Mouse (Mus musculus) A20 (cell line): Measurements from ENCODE around the gene Pde7b.

Experiments
- DNase-seq: peaks from one replicate; pipeline ENCODE4 v3.0.0-alpha.2; 2011; ENCODE audit warnings: low read depth, low spot score

Gene Pde7b

DNA sequence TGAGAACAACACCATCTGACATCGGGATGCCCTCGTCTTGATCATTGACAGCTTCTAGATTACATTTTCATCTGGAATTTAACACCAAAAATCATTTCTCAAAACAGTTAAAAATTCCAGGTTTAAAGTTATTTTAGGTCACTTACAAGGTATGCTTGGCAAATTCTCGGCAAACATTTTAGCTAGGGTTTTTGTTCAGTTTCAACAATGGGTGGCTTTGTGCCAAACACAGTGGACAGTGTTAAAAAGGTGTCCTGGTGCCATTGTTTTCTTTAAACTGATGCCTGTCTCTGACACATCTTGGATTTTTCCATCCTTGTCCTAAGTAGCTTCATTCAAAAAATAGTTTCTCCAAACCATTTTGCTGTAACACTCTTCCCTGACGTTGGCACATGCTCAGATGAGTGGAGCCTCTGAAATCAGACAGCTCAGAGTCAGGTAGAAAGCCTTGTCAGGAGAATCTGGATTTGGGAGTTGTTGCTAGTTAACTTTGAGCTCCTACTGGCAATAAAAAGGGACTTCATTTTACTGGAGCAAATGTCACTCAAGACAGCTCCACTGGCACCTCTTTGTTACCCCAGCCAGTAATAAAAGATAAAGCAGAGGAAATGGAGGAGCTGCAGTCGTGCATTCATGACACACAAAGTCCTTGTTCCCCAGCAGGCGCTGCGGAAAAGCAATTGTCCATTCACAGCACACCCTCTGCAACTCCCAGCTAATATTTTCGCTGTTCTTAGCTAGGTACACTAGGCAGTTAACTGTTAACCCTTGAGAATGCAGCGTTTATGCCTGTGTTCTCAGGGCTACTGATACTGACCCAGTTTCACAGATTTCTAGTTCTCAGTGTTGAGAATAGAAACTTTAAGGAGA lies 2.0 kb downstream of the Pde7b start:
- no peak for DNase-seq

- no peak for DNase-seq
Measured at GRCm38 (mm10) chr10:20719201-20719600, 5.7 kb downstream of the Pde7b start.

- DNase-seq = no peak
Measured at GRCm38 (mm10) chr10:20700633-20701032, 24.2 kb downstream of the Pde7b start.

- no peak for DNase-seq
Measured at GRCm38 (mm10) chr10:20699874-20700273, 25.0 kb downstream of the Pde7b start.

GRCm38 (mm10) chr10:20695637-20696036 lies 29.2 kb downstream of the Pde7b start:
- DNase-seq = no peak

- DNase-seq = no peak
Measured at GRCm38 (mm10) chr10:20690002-20690401, 34.9 kb downstream of the Pde7b start.

DNA sequence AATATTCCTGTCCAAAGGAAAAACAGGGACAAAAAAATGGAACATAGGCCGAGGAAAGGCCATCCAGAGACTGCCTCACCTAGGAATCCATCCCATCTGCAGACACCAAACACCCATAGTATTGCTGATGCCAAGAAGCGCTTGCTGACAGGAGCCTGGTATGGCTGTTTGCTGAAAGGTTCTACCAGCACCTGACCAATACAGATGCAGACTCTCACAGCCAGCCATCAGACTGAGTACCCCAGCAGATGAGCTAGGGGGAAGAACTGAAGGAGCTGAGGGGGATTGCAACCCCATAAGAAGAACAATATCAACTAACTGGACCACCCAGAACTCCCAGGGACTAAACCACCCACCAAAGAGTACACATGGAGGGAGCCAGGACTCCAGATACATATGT lies 40.7 kb downstream of the Pde7b start:
- DNase-seq = no peak

DNA sequence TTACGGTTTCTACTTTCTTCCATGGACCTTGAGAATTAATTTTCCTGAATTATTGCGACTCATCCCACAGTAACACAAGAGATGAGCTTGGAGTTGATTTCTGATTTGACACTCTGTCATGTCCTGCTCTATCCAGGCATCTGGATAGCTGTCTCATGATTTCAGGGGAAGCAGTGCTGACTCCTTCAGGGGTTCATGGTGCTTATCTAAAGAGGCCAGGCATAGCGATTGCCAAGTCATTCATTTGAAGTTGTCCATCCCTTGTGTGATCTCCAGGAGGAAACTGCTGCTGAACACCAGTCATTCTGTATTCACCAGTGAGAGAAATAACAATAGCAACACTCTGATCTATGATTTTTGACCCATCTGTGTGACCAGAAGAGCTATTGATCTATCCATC lies 43.9 kb downstream of the Pde7b start:
- no peak for DNase-seq

DNA sequence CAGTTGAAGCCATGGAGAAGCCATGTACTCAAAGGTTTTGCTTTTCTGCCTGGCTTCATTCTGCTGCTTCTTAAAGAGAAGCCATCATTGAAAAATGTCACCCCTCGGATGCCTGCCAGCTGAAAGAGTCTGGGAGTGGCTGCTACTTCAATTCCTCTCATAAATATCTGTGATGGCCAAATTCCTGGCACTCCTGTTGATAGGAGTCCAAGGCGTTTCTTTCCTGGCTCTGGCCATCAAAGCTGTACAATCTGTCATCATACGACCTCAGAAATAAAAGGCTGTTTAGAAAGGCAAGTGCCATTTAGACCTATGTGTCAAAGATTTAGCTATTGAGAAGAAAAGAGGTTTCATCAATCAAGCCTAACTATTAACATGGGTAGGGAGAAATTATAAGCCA lies 49.6 kb downstream of the Pde7b start:
- no peak for DNase-seq

- DNase-seq = no peak
Measured at GRCm38 (mm10) chr10:20673798-20674197, 51.1 kb downstream of the Pde7b start.

- DNase-seq = no peak
Measured at GRCm38 (mm10) chr10:20672591-20672990, 52.3 kb downstream of the Pde7b start.

DNA sequence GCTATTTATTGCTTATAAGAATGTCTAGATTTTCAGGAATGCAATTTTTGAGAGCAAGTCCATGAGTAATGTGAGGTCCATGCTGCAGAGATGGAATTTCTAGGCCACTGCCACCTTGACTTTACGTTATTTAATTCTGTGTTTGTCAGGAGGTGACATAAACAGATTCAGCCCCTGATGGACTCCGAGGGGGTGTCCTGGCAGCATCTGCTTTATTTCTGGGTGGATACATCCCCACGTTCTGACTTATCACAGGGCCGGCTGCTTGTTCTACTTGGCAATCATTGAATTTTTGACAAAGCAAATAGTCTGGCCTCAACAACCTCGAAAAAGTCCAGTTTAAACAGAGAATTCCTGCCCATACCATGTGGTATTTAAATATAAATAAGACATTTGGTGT lies 53.3 kb downstream of the Pde7b start:
- DNase-seq = no peak

- no peak for DNase-seq
Measured at GRCm38 (mm10) chr10:20670541-20670940, 54.3 kb downstream of the Pde7b start.

- DNase-seq = no peak
Measured at GRCm38 (mm10) chr10:20669467-20669866, 55.4 kb downstream of the Pde7b start.

- no peak for DNase-seq
Measured at GRCm38 (mm10) chr10:20668577-20668976, 56.3 kb downstream of the Pde7b start.

GRCm38 (mm10) chr10:20666655-20667054 lies 58.2 kb downstream of the Pde7b start:
- DNase-seq = peak; percentile 31

GRCm38 (mm10) chr10:20662951-20663350 lies 61.9 kb downstream of the Pde7b start:
- peak; percentile 71 for DNase-seq

- DNase-seq = no peak
Measured at GRCm38 (mm10) chr10:20661684-20662083, 63.2 kb downstream of the Pde7b start.

- DNase-seq = no peak
Measured at GRCm38 (mm10) chr10:20659718-20660117, 65.2 kb downstream of the Pde7b start.

GRCm38 (mm10) chr10:20659268-20659667 lies 65.6 kb downstream of the Pde7b start:
- DNase-seq = no peak

DNA sequence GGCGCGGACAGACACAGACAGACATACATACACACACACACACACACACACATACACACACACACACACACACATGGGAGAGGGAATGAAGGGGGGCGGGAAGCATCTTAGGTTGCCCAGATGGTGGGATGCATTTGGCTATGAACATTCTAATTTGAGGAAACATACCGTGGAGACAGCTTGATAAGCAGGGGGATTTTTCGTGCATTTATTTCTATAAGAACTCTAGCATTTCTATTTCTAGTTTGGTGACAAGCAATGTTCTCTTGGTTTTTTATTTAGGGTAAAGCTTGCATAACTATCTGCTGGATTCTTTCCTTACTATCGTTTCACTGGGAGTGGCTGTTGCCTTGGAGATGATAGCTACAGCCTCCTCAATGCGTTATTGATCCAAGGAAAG lies 66.2 kb downstream of the Pde7b start:
- no peak for DNase-seq

DNA sequence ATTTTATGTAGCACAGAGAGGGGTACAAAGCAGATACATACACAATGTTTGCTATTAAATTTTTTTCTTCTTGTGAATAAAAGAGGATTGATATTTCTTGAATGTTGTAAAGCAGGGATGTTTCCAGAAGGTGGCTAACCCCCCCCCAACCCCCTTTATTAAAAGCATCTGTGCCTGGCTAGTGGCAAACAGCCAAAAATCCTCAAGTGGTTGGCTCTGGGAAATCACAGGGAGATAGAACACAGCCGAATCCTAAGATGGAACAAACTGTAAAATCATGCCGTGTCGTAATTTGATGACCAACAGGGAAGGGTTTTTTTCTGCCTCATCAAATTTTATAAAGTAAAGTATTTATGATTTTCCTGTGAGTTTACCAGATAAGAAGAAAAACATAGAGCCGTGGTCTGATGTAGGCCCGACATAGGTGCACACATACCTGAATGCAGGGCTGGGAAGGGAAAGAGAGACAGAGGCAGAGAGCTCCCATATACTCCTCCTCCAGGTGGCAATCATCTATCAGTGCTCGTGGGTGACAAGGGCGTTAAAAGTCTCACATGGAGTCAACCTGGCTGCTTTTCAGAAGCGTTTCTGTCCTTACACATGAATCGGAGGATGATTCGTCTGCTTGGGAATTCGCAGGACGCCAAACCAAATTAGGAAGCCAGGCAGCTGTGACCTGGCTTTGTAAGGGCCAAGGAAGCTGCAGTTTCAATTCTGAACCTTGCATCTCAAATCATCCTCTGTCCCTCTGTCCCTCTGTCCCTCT lies 67.4 kb downstream of the Pde7b start:
- no peak for DNase-seq

- no peak for DNase-seq
Measured at GRCm38 (mm10) chr10:20654590-20654989, 70.3 kb downstream of the Pde7b start.
